Mouse (Mus musculus) adrenal gland, postnatal 0 days (tissue): ENCODE data around the gene Zfp988. TPM values are rescaled to one million over a fixed set of nuclear protein-coding genes. Genes with fewer than 3 reads are reported as not detected.

ENCODE experiments used
- polyA plus RNA-seq: library from polyadenylated mRNA; unstranded; fragments of >200 nt; fragmentation: Nextera tagmentation; extraction: Ambion mirVana; gene quantifications from 2 replicates; pipeline ENCODE4 v1.2.1, GENCODE M21; 2015

Gene Zfp988
- not detected in 2 replicates for polyA plus RNA-seq

DNA sequence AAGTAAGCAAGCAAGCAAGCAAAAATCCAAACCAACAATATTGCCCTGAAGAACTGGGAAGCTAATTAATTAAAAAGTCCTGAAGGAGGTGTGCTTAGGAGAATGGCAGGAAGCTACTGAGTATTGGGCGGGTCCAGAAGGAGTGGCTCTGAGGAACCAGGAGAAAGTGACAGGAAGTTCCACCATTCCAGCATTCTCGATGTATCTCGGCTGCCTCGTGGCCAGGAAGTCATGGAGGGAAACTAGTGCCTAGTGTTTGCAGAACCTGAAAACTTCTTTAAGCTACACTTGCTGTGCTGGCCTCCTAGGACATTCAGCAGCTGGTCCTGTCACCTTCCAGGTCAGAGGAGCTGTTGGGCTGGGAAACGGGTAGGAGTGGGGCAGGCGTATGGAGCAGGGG, at the start of gene Zfp988:
Gene Zfp988, plus strand, starts transcription at position 239 of the 400 bp plus-strand sequence.

DNA sequence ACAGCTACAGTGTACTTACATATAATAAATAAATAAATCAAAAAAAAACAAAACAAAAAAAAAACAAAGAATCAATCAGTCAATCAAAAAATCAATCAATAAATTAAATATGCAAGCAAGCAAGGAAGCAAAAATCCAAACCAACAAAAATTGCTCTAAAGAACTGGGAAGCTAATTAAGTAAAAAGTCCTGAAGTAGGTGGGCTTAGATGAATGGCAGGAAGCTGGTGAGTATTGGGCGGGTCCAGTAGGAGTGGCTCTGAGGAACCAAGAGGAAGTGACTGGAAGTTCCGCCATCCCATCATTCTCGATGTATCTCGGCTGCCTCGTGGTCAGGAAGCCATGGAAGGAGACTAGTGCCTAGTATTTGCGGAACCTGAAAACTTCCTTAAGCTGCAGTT, 55.5 kb downstream of the Zfp988 start, which contains the start of gene Zfp978:
Gene Zfp978, plus strand, starts transcription at position 301 of the 400 bp plus-strand sequence.

Other genes with a start within 250 kb of the Zfp988 start
- 10.3 and 17.2 TPM in 2 replicates for gene Zfp991, start 173.6 kb upstream of the Zfp988 start, polyA plus RNA-seq
- gene Zfp978, start 55.6 kb downstream of the Zfp988 start, polyA plus RNA-seq: 0.15 and 0.25 TPM in 2 replicates
- 6.6 and 7.2 TPM in 2 replicates for gene Zfp982, start 186.7 kb downstream of the Zfp988 start, polyA plus RNA-seq
- gene Gm16503, start 234.5 kb downstream of the Zfp988 start, polyA plus RNA-seq: 0.54 and 0.76 TPM in 2 replicates
- 0.14 and 0.35 TPM in 2 replicates for gene Zfp985, start 247.6 kb downstream of the Zfp988 start, polyA plus RNA-seq